Mouse (Mus musculus): ENCODE measurements at regions not wholly inside any gene's neighbourhood (a gene's known extent, or its start where the extent isn't known, plus 50 kb on each side); places are given as distances from the start of the nearest gene placed in this dataset.

DNA sequence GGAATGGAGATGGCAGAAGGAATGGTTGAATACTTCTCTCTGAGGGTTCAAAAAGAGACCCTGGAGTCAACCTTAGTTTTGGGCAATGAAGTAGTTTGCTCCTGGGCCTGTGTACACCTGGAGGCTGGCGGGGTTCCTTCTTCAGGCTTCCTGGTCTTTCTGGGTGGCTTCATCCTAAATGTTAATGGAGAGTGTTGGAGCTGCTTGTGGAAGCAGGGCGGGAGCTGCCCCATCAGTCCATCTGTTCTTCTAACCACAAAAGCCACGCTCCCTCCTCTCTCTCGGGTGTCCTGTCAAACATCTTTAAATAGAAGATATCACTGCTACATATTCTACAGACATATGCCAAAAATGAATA lies 244.7 kb upstream of the Fat1 start:
- TF ChIP-seq EP300 (IDR thresholded peaks at IDR 0.05; ENCODE audit: low read depth) (no peak), CTCF (IDR thresholded peaks at IDR 0.05; ENCODE audit: low read depth) (no peak)

Data from liver, embryonic 14.5 days (tissue).